Mouse (Mus musculus) cerebellum, adult 11-12 months (tissue): ENCODE data around the gene Ncapd2.
A peak's percentile ranks its signal among the peaks of the same experiment; 100 is the strongest.

ENCODE experiments used
- DNase-seq: peaks from one replicate; pipeline ENCODE4 v3.0.0; 2022

Gene Ncapd2

DNA sequence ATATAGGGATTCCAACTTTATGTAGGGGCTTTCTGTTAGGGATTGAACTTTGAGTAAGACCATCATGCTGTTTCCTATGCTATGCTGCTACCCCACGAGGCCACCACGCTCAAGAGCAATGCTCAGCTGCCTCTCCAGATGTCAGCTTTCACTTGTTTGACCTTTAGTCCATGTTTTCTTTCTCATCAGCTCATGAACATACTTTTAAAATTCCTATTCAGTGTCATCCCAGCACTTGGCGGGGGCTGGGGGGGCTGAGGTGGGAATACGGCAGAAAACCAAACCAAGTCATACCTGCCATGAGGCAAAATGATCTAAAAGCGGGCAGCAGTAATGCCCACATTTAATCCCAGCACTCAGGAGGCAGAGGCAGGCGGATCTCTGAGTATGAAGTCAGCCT lies 21.6 kb upstream of the Ncapd2 start:
- no peak for DNase-seq

DNA sequence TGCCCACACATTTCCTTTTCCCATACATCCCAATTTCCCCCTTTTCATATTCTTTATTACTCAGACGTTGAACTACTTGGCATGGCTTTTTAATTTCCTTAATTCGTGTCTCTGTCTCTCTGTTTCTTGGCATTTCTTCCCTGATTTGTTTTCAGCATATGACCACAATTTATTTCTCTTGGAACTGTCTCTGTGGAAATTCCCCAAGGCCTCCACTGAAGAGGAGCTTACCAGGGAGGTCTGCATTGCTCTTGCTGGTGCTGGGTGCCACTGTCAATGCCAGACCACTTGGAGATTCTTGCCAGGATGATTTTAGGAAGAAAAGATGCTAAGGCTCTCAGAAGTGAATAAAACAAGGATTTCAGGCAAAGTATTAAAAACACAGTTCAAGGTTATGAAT lies 21.1 kb upstream of the Ncapd2 start:
- DNase-seq: no peak

DNA sequence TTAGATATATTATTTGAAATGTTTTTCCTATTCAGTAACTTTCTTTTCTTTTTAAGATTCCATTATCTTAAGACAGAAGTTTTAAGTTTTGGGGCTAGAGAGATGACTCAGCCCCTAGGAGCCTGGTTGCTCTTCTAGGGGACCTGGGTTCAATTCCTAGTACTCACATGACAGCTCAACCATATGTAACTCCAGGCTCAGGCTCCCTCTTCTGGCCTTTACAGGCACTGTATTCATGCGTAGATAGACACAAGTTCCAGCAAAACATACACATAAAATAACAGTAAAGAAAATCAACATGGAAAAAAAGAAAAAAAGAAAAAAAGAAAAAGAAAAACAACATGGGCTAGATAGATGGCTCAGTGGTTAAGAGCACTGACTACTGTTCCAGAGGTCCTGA lies 18.9 kb upstream of the Ncapd2 start:
- no peak for DNase-seq

DNA sequence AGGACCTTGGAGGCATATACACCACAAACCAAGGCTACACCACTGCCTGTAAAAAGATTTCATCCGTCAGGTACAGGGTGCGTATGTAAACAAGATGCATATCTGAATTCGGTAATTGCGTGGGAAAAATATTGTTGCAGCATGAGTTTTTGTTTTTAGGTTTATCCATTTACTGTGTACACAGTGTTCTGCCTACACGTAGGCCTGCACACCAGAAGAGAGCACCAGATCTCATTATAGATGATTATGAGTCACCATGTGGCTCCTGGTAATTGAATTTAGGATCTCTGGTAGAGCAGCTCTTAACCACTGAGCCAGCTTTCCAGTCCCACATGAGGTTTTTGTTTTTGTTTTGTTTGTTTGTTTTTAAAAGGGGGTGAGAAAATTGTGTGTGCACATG lies 5.7 kb upstream of the Ncapd2 start:
- no peak for DNase-seq

DNA sequence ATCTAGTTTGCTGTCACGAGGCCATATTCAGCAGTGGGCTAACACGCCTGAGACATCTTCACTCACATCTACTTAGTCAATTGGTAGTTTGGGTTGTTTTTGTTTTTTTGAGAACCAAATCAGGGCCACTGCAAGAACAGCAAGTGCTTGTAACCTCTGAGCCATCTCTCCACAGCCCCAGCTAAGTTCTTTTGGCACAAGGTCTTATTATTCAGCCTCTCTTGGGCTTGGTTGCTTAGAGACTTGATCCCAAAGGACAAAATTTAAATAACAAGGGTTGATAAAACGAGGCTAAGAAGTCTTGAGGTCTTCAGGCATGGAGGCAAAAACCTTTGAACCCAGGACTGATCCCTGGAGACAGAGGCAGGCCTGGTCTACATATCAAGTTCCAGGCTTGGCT lies 4.8 kb upstream of the Ncapd2 start:
- DNase-seq: no peak

DNA sequence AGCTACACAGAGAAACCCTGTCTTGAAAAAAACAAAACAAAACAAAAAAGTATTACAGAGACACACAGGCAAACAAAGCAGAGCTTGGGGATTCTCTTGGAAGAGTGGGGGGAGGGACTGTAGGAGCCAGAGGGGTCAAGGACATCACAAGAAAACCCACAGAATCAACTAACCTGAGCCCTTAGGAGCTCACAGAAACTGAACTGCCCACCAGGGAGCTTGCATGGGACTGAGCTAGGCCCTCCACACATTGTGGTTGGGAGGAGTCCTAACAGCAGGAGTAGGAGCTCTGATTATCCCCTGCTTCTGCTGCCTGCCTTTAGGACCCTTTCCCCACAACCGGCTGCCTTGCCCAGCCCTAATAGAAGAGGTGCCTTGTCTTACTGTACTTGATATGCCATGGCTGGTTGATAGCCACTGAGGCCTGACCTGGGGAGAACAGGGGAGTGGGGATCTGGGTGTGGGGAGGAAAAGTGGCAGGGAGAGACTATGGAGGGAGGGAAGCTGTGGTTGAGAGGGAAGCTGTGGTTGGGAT lies 4.1 kb upstream of the Ncapd2 start:
- no peak for DNase-seq

DNA sequence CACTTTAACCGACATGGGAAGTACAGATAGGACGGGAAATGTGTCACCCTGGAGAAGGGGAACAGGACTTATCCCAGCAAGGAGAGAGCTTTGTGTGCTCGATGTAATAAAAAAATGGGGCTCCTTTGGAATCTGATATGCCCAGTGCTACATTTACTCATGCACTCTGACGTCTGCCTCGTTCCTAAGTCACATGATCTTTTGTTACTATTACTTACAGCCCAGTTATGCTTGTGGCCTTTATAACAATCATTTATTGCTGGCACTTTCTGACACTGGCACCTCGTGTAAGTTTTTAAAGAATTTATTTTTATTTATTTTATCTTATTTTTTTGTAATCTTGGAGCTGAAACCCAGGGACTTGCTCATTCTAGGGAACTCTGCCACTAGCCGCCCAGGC lies 1.9 kb upstream of the Ncapd2 start:
- no peak for DNase-seq

DNA sequence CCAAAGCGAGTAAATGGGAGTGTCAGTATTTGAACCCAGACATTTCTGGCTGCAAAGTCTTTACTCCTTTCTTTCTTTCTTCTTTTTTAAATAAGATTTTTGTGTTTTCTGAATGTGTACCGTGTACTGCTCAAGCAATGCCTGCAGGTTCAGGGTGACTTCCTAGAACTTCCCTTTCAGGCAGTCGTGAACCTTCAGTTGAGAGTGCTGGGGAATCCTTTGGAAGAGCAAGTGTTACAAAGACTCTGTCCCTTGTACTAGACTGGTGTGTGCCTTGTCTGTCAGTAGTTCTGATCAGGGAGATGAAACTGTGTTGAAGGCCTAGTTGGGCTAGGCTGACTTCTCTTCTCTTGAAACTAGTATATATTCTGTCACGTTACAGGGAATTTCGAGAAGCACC lies 1.3 kb upstream of the Ncapd2 start:
- no peak for DNase-seq

DNA sequence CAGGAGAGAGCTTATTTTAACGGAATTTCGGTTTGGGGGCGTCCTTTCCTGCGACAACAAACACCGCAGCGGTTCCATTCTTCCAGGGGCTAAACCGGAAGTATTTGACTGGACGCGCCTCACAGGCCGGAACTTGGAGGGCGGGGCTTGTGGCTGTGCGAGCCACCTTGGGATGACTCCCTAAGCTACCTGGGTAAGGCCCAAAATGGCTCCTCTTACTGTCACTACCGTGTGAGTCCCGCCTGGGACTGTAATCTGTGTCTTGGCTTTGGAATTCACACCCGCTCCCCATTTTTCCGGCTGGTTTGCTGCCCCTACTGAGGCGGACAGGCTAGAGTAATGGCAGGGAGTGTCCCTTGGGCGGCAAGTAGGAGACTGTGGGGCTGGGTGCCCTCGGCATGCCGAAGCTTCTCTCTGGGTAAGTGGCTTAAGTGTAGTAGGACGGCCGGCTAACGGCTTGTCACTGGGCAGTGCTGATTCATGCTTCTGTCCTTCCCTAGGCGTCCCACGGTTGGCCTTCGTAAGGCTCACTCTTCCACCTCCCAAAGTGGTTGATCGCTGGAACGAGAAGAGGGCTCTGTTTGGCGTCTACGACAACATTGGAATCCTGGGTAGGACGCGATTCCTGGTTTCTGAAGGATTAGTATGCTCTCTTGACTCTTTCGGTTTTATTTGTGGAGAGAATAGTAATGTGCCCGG lies 664 bp upstream of the Ncapd2 start:
- peak; percentile 94 for DNase-seq

DNA sequence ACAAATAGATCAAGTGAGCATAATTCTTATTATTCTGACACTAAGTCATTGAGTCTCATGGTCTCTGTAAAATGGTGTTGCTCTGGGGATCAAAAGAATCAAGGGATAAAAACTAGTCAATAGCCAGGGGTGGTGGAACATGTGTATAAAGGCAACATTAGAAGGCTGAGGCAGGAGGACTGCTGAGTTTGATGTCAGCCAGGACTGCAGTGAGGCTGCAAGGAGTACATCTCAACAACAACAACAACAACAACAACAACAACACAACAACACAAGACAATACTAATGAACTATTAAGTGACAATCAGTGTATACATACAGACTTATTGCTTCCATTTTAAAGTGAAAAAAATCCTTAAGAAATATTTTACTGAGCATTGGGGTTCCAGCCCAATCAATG lies 685 bp downstream of the Ncapd2 start:
- DNase-seq: no peak

DNA sequence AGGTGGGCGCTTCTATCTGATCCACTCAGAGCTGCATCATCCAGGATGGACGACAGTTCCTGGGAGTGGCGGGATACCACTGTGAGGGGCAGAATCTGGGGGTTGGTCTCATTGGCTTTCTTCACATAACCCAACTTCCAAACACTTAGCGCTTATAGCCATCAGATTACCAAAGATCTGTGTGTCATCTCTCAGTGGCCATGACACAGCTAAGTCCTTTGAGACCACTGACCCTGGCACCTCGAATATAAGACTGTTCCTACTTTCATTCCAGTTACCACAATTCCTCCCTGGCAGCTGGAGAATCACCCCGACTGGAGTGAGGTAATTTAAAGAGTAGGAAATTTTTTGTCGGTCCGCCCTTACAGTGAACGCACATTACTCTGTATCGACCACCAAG lies 5.3 kb downstream of the Ncapd2 start:
- DNase-seq: no peak

DNA sequence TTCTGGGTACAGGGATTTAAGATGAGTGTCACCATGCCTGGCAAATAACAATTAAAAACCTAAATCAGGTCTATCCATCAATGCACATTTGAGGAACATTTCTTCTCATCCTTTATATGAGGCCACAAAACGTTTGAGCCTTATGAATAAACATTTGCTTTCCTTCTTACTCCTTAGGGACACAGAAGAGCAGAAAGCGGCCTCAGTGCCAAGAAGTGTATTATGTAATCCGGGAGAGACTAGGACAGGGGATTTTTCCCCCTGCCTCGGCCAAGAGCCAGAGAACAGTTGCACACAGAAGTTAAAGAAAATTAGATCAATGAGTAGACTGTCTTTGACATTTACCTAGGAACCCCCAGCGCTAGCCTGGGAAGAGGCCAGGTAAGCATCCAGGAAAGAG lies 9.4 kb downstream of the Ncapd2 start:
- DNase-seq: no peak

DNA sequence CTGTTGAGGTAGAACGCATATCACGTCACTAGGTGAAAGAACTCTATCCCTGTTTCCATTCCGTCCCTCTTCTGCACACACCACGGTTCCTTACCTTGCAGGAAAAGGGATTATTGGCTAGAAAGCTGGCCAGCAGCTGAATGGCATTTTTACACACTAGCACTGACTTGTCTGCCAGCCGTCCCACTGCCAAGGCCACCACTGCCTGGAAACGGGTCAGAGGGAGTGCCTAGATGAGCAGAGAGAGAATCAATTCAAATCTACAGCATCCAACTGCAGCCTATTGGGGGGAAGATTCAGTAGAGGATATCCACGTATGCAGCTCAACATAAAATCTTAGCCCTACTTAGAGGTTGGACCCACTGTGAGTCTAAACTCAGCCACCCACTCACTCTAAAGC lies 11.9 kb downstream of the Ncapd2 start:
- DNase-seq: no peak

DNA sequence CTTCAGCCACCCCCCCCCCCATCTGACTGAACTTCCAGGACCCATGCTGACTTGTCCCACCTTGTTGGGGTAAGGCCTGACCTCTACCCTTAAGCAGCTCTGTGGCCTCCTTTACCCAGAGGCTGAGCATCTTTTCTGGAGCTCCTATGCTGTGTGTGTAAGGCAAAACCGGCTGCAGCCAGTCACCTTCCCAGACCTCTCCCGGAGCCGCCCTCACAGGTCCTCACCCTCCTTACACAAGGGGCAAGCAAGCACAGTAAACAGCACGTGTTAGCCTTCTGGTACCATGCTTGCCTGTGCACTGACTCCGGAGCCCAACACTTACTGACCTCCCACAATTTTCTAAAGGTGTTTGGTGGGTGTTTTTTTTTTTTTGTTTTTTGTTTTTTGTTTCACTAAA lies 16.0 kb downstream of the Ncapd2 start:
- no peak for DNase-seq

DNA sequence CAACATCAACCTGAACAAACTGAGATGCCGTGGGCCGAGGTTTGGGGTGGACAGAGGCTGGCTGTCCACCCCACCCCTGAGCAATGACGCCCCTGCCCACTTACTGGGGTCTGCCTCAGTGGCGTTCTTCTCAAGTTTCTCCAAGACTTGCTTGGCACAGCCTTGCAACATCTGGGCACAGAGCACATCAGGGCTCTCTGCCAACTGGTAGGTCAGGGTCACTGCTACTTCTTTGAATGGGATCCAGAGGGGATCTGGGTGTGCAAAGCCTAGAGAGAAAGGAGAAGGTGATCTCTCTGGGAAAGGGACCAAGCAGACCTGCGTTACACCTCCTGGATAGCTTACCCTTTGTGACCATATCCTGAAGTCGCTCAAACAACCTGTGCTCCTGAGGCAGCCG lies 18.2 kb downstream of the Ncapd2 start:
- no peak for DNase-seq

DNA sequence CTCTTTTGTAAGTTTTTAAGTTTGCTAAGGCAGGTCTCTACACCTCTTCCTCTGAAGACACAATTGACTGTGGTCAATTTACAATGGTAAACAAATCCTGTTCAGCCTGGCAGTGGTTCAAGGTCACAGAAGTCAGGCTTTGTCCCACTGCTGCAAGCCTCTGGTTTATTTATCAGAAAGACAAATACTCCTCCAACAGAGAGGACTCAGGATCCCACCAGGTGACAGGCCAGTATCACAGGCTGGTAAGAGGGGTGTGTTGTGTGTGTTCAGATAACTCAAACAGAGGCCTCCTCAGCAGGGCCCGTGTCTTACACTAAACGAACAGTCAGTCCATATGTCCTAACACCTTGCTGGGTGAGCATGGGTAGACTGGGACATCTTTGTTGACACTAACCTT lies 19.0 kb downstream of the Ncapd2 start:
- no peak for DNase-seq

DNA sequence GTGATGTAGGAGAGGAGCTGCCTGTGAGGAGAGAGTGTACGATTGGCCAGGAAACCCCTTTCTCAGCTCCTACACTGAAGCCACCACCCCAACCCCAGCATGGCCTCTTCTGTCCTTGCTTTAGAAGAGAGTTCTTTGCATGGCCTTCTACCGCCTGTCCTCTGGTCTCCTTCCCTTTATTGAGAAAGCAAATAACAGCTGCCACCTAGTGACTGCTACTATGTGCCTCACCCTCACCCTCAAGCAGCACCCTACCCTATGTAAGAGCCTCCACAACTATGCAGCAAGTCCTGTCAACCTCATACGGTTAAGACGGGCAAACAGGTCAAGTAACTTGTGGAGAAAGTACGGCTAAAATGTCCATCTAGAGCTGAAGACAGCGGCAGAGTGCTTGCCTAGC lies 21.3 kb downstream of the Ncapd2 start:
- DNase-seq: no peak

DNA sequence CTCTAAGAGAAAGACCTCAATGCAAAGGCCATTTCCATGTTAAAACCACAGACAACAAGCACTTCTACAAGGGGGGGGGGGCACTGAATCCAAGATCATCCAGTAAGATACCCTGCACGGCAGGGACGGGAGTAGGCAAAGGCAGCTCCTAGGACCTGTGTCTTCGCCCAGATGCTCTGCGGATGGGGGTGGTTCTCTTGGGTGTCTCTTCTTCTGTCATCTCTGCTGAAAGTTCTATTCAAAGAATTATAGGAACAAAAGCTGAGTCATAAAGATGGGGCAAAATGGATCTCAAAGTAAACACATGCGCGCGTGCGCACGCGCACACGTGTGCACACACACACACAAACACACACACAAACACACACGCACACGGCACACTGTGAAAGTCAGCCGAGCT lies 23.4 kb downstream of the Ncapd2 start:
- no peak for DNase-seq

DNA sequence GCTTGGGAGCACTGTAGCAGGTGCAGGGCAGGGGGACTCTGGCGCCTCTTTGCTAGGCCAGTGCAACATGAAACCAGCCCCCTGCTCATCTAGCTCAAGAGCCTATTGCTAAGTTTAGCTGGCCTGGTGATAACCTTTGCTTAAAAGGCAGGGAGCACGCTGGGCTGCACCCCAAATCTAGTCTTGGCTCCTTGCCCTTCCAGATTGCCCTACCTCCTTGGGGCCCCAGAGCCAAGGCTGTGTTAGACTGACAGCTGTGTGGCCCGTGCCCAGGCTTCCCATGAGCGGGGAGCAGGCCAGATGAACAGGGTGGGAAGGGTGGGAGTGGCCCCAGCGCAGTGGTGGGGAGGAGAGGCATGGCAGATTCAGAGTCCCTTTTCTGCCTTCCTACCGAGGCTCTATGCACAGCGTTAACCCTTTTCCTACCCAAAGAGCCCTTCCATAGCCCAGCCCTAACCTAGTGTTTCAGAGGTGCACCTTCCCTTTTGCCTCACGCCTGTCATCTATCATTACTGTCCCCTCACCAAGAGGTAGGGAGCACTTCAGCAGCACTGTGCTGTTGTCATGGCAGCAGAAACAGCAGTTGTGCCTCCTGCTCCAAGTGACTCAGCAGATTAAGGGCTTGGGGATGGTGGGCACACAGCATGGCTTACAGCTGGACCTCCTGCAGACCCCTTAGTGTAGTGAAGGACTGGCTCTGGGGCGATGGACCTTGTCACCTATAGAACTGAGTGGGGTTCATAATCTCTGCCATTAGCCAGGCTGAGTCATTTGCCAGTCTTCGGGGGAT lies 24.4 kb downstream of the Ncapd2 start:
- peak; percentile 75 for DNase-seq

DNA sequence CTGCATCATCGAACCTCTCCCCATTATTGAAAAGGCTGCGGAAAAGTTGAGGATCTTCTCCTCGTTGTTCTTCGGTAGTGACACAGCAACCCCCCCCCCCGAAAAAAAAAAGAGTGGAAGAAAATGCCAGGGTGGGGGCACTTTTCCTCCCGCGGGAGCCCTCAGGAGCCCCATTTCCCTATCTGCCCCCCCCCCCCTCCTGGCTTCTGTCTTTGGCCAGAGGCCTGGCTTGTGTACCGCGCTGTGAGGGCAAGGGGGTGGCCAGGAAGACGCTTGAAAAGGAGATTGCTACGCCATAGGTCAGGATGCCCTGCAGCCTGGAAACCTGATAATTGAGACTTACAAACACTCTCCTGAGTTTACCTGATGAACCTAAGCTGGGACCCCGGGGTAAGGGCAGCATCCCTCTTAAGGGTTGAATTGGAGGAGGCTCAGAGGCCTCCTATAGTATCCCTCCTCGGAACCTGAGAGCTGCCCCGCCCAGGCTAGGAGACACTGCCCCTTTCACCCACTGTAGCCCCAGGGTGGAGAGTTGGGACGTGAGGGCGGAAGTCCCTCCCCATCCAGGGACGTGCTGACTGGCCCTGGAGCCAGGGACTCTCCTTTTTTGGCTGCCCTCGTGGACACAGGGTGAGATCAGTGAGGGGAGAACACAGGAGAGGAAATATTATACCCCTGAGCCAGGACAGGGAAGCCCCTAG lies 25.3 kb downstream of the Ncapd2 start, which contains the start of gene Gapdh:
TSS of gene Gapdh (minus strand) at position 417 of the 701 bp plus-strand sequence.
- peak; percentile 90 for DNase-seq

DNA sequence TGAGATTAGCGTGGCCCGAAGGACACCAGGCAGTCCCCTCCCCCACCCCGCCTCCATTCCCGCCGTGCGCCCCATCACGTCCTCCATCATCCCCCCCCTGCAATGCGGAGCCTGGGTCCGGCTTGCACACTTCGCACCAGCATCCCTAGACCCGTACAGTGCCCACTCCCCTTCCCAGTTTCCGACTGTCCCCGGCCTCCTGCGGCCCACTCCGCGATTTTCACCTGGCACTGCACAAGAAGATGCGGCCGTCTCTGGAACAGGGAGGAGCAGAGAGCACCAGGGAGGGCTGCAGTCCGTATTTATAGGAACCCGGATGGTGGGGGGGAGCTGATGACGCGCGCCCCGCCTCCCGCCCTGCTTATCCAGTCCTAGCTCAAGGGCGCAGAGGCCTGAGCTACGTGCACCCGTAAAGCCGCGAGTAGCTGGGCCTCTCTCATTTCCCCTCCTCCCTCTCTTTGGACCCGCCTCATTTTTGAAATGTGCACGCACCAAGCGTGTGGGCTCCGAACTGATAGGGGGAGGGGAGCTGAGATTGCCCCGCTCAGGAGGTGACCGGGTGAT lies 26.1 kb downstream of the Ncapd2 start:
- DNase-seq: peak; percentile 99

DNA sequence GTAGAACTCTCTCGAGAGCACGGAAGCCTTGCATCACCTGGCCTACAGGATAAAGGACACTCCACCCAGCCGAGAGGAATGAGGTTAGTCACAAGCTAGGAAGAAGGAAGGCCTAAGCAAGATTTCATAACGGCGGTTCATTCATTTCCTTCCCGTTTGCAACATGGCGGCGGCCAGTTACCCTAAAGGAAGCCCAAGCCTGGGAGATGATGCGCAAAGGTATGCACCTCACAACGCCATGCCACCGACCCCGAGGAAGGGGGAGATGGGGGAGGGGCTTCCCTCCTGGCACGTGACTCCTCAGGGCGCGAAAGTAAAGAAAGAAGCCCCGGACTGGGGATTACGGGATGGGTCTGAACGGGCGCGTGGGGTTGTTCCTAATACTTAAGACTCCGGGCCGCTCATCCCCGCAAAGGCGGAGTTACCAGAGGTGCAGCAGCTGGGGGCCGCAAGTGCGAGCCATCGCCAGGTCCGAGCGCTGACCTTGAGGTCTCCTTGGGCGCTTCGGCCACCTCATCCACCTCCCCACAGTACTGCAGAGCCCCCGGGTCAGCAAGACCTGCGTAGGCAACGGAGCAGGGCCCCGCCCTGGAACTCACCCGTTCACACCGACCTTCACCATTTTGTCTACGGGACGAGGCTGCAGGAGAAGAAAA lies 26.7 kb downstream of the Ncapd2 start:
- peak; percentile 84 for DNase-seq
